Mouse (Mus musculus): ENCODE measurements around the gene Pnpt1.

Pnpt1 gene

GRCm38 (mm10) chr11:29130385-29131355 lies at the start of gene Pnpt1:
Gene Pnpt1, plus strand, starts transcription at chr11:29130744.
- DNase-seq, result peak; percentile 96

GRCm38 (mm10) chr11:29092403-29092802 lies 38.1 kb upstream of the Pnpt1 start:
- DNase-seq, result no peak

GRCm38 (mm10) chr11:29098926-29099325 lies 31.6 kb upstream of the Pnpt1 start:
- DNase-seq, result no peak

- DNase-seq, result no peak
Observed at GRCm38 (mm10) chr11:29129862-29130384, 621 bp upstream of the Pnpt1 start.

- no peak for DNase-seq
Observed at GRCm38 (mm10) chr11:29140671-29141070, 10.1 kb downstream of the Pnpt1 start.

GRCm38 (mm10) chr11:29148901-29149300 lies 18.4 kb downstream of the Pnpt1 start:
- DNase-seq, result no peak

- no peak for DNase-seq
Observed at GRCm38 (mm10) chr11:29163569-29163968, 33.0 kb downstream of the Pnpt1 start.

- DNase-seq, result peak; percentile 60
Observed at GRCm38 (mm10) chr11:29171959-29172391, 41.4 kb downstream of the Pnpt1 start.

GRCm38 (mm10) chr11:29172563-29173124 lies 42.1 kb downstream of the Pnpt1 start, which contains the start of gene Ppp4r3b:
Gene Ppp4r3b, plus strand, starts transcription at chr11:29172890.
- peak; percentile 98 for DNase-seq

GRCm38 (mm10) chr11:29173125-29173631 lies 42.6 kb downstream of the Pnpt1 start:
- DNase-seq, result peak; percentile 79

GRCm38 (mm10) chr11:29173706-29174436 lies 43.3 kb downstream of the Pnpt1 start:
- no peak for DNase-seq

GRCm38 (mm10) chr11:29179319-29179718 lies 48.8 kb downstream of the Pnpt1 start:
- DNase-seq, result no peak

- peak; percentile 25 for DNase-seq
Observed at GRCm38 (mm10) chr11:29180657-29181056, 50.1 kb downstream of the Pnpt1 start.

GRCm38 (mm10) chr11:29181751-29182150 lies 51.2 kb downstream of the Pnpt1 start:
- no peak for DNase-seq

- DNase-seq, result no peak
Observed at GRCm38 (mm10) chr11:29188981-29189380, 58.4 kb downstream of the Pnpt1 start.

GRCm38 (mm10) chr11:29203653-29204052 lies 73.1 kb downstream of the Pnpt1 start:
- DNase-seq, result peak; percentile 2

- DNase-seq, result no peak
Observed at GRCm38 (mm10) chr11:29209774-29210173, 79.2 kb downstream of the Pnpt1 start.

Data from lung, postnatal 10 days (tissue).